Mouse (Mus musculus): ENCODE data around the gene Hoxd1.

DNA sequence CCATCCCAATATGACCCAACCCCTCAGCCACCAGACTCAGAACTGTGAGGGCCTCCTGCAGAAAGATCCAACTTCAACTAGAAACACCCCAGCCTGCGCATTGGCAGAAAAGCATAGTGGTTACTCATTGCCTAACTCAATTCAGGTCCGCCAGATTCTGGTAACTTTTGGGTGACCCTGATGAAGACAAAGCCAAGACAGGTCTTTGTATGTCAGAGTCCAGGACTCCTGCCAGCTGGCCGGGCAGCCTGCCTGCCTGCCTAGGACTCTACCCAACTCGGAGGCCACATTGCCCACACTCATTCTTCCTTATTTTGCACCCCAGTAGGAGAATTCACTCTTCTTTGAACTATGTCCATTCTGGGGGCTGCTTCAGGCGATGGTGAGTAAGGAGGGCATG lies 36.2 kb upstream of the Hoxd1 start, which contains the start of gene Gm28230:
- no peak for TF ChIP-seq ZC3H11A (IDR thresholded peaks at IDR 0.05; ENCODE audit: borderline replicate concordance, low read depth, low read length)
- TF ChIP-seq MAFK (IDR thresholded peaks at IDR 0.05; ENCODE audit: insufficient read depth, low read depth, low read length), result no peak

All from ES-E14 (cell line).